Mouse (Mus musculus) E14TG2a.4 (cell line): Measurements from ENCODE around the gene Rinl.

Experiments
- CTCF ChIP-seq: conservative IDR thresholded peaks from 2 replicates; pipeline ENCODE4 v1.5.1; 2014; ENCODE audit warnings: low read length
- POU5F1 ChIP-seq: IDR thresholded peaks from 2 replicates; pipeline ENCODE4 v1.6.1; 2014; ENCODE audit warnings: low read length, borderline replicate concordance

DNA sequence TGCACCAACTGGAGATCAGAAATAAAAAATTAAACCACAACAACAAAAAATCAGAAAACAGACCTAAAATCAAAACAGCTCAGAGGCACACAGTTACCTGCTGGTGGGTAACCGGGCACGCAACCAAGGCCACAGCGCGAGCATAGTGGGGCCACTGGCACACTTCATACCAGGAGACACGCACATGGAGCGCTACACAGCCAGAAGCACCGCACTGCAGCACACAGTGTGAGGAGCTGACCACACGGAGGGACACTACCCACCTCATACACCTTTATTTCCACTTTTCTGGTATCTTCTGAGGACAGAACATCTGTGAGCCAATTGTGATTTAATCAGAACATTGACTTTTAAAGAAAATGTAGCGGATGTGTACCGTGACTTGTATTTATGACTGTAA lies 28.2 kb downstream of the Rinl start:
- TF ChIP-seq CTCF (no peak), POU5F1 (no peak)
